Mouse (Mus musculus) cerebellum, postnatal 25 days (tissue): ENCODE data around the gene Dock4.

Experiments
- DNase-seq, 2 experiments: peaks; one replicate each; pipeline ENCODE4 v3.0.0; 2021; ENCODE audit warnings: mixed read lengths in 2 of 2

The Dock4 gene

GRCm38 (mm10) chr12:40773091-40773490, 327.3 kb downstream of the Dock4 start:
- DNase-seq: no peak

- no peak for DNase-seq
Observed at GRCm38 (mm10) chr12:40781554-40781953, 335.8 kb downstream of the Dock4 start.

GRCm38 (mm10) chr12:40788621-40789111, 342.9 kb downstream of the Dock4 start:
- DNase-seq: no peak

- DNase-seq: peak in 1 of 2 experiments; percentile 30
Observed at GRCm38 (mm10) chr12:40789379-40790361, 343.9 kb downstream of the Dock4 start.

GRCm38 (mm10) chr12:40791221-40791620, 345.5 kb downstream of the Dock4 start:
- no peak for DNase-seq

- DNase-seq: peak; percentile 18 to 20
Observed at GRCm38 (mm10) chr12:40792184-40792650, 346.5 kb downstream of the Dock4 start.

GRCm38 (mm10) chr12:40794066-40794465, 348.3 kb downstream of the Dock4 start:
- DNase-seq: no peak

GRCm38 (mm10) chr12:40794756-40795155, 349.0 kb downstream of the Dock4 start:
- DNase-seq: no peak

GRCm38 (mm10) chr12:40795768-40796167, 350.0 kb downstream of the Dock4 start:
- DNase-seq: no peak

GRCm38 (mm10) chr12:40796813-40797491, 351.2 kb downstream of the Dock4 start:
- no peak for DNase-seq

- no peak for DNase-seq
Observed at GRCm38 (mm10) chr12:40797561-40798343, 352.0 kb downstream of the Dock4 start.

- DNase-seq: no peak
Observed at GRCm38 (mm10) chr12:40798344-40799017, 352.7 kb downstream of the Dock4 start.

GRCm38 (mm10) chr12:40801456-40801855, 355.7 kb downstream of the Dock4 start:
- DNase-seq: peak in 1 of 2 experiments; percentile 20

GRCm38 (mm10) chr12:40805257-40805656, 359.5 kb downstream of the Dock4 start:
- no peak for DNase-seq

- DNase-seq: no peak
Observed at GRCm38 (mm10) chr12:40807916-40808315, 362.2 kb downstream of the Dock4 start.

GRCm38 (mm10) chr12:40813474-40813873, 367.7 kb downstream of the Dock4 start:
- DNase-seq: no peak

GRCm38 (mm10) chr12:40814659-40815363, 369.1 kb downstream of the Dock4 start:
- DNase-seq: no peak

GRCm38 (mm10) chr12:40818046-40818708, 372.4 kb downstream of the Dock4 start:
- DNase-seq: no peak

GRCm38 (mm10) chr12:40823631-40824030, 377.9 kb downstream of the Dock4 start:
- no peak for DNase-seq

GRCm38 (mm10) chr12:40824251-40824650, 378.5 kb downstream of the Dock4 start:
- DNase-seq: peak in 1 of 2 experiments; percentile 27
